Comparison of ENCODE assay signal across 16 mouse cellular contexts in the genomic region with DNA sequence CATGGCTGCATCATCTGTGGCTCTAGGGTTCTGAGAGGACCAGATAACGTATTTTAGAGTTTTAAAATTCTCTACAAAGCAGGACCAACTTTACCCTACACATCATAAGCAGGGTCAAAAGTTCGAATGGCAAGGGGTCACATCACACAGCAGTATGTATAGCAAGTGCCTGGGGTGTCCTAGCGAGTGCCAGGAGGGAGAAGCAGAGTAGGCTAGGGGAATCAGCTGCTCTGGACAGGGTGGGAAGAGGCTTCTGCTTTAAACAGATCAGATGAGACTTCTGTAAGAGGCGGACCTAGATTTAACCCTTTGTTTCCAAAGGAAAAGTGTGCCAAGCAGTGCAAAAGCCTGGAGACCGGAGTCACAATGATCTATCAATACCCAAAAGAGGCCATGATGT.
DNase-seq lines count a peak whose midpoint lies in the region; ATAC-seq and TF ChIP-seq lines count a peak whose summit lies in the region.
"Had no signal": no experiment of that assay in that cellular context is flagged by ENCODE, and none has a peak within 500 bp of the region (broad histone marks: within the 10 kb centered on the region; RNA-seq: fewer than 3 reads in every experiment).

No protein-coding gene starts in this region.

- H3K27ac ChIP-seq in hindbrain, embryonic 12.5 days: 0 out of 2 replicates have a peak overlapping the region, but pooled peaks have one; percentile 17
- no peak overlapping the region for H3K27ac ChIP-seq in hindbrain, postnatal 0 days
- no peak overlapping the region for H3K27ac ChIP-seq in neural tube, embryonic 15.5 days (replicated peaks)
- H3K27ac ChIP-seq: embryonic facial prominence, embryonic 13.5 days; forebrain, embryonic 13.5 days; gastrocnemius, adult 2 months; heart, embryonic 15.5 days had no signal

- ATAC-seq in hindbrain, embryonic 12.5 days (ENCODE audit: low FRiP score): 0 out of 2 replicates have a peak, but pooled peaks have one; percentile 44
- no peak for ATAC-seq in hindbrain, postnatal 0 days
- peak; percentile 58; the same call in 1 of the 2 replicates for ATAC-seq in neural tube, embryonic 15.5 days (ENCODE audit: low FRiP score)

- H3K27me3 ChIP-seq in hindbrain, embryonic 12.5 days: no peaks in the 10 kb centered on the region
- H3K27me3 ChIP-seq in hindbrain, postnatal 0 days (ENCODE audit: insufficient read depth, low read length): no peaks in the 10 kb centered on the region
- no peaks in the 10 kb centered on the region for H3K27me3 ChIP-seq in neural tube, embryonic 15.5 days (replicated peaks)
- H3K27me3 ChIP-seq: embryonic facial prominence, embryonic 13.5 days; forebrain, embryonic 13.5 days; heart, embryonic 15.5 days; hindbrain, embryonic 15.5 days had no signal

- TF ChIP-seq CTCF in hindbrain, postnatal 0 days (IDR thresholded peaks at IDR 0.05; ENCODE audit: low read depth): no peak

- no peak overlapping the region for H3K4me2 ChIP-seq in hindbrain, embryonic 12.5 days (replicated peaks)
- H3K4me2 ChIP-seq in hindbrain, postnatal 0 days (ENCODE audit: low read depth, low read length): no peak overlapping the region
- H3K4me2 ChIP-seq in neural tube, embryonic 15.5 days: no peak overlapping the region
- H3K4me2 ChIP-seq: embryonic facial prominence, embryonic 13.5 days; forebrain, embryonic 13.5 days; heart, embryonic 11.5 days; heart, embryonic 15.5 days; hindbrain, embryonic 15.5 days had no signal

- no peaks in the 10 kb centered on the region for H3K9me3 ChIP-seq in hindbrain, embryonic 12.5 days (replicated peaks)
- H3K9me3 ChIP-seq in hindbrain, postnatal 0 days (ENCODE audit: low read length): no peaks in the 10 kb centered on the region
- H3K9me3 ChIP-seq in neural tube, embryonic 15.5 days (replicated peaks): no peaks in the 10 kb centered on the region
- H3K9me3 ChIP-seq: embryonic facial prominence, embryonic 13.5 days; forebrain, embryonic 13.5 days; heart, embryonic 15.5 days; hindbrain, embryonic 15.5 days had no signal

- no peak overlapping the region for H3K9ac ChIP-seq in hindbrain, embryonic 12.5 days
- no peak overlapping the region for H3K9ac ChIP-seq in hindbrain, postnatal 0 days (replicated peaks; ENCODE audit: low read length)
- H3K9ac ChIP-seq in neural tube, embryonic 15.5 days (replicated peaks): no peak overlapping the region
- H3K9ac ChIP-seq: embryonic facial prominence, embryonic 13.5 days; forebrain, embryonic 13.5 days; heart, embryonic 15.5 days; hindbrain, embryonic 15.5 days had no signal

- H3K4me3 ChIP-seq in hindbrain, embryonic 12.5 days: no peak overlapping the region
- H3K4me3 ChIP-seq in hindbrain, postnatal 0 days (ENCODE audit: low read length): no peak overlapping the region
- no peak overlapping the region for H3K4me3 ChIP-seq in neural tube, embryonic 15.5 days (replicated peaks)
- H3K4me3 ChIP-seq: embryonic facial prominence, embryonic 13.5 days; forebrain, embryonic 13.5 days; gastrocnemius, adult 2 months; heart, embryonic 15.5 days; hindbrain, embryonic 15.5 days had no signal

- WGBS in hindbrain, embryonic 12.5 days: 57% methylated on average over 5 of the region's 5 CpGs
- 47% methylated on average over 5 of the region's 5 CpGs for WGBS in hindbrain, postnatal 0 days
- 61% methylated on average over 5 of the region's 5 CpGs for WGBS in neural tube, embryonic 15.5 days

- peak; percentile 50 for DNase-seq in heart, adult 11 months
- no peak for DNase-seq in heart, adult 18-20 months
- DNase-seq in hindbrain, postnatal 0 days (ENCODE audit: low spot score): no peak
- no peak for DNase-seq in neural tube, embryonic 10.5 days (ENCODE audit: extremely low spot score, low spot score)
- DNase-seq: adrenal gland, adult 2 months; adrenal gland, postnatal 25 days; gastrocnemius, adult 2 months; gastrocnemius, postnatal 25 days; kidney, adult 11 months had no signal

- peaks cover 29% of the 10 kb centered on the region for H3K4me1 ChIP-seq in hindbrain, embryonic 12.5 days
- H3K4me1 ChIP-seq in hindbrain, postnatal 0 days (ENCODE audit: insufficient read depth, low read length): peaks cover 19% of the 10 kb centered on the region
- H3K4me1 ChIP-seq in neural tube, embryonic 15.5 days: peaks cover 24% of the 10 kb centered on the region
- H3K4me1 ChIP-seq: embryonic facial prominence, embryonic 13.5 days; heart, embryonic 15.5 days had no signal

- H3K36me3 ChIP-seq in hindbrain, embryonic 12.5 days: peaks cover 4% of the 10 kb centered on the region; the same call in 1 of the 2 replicates
- peaks cover 6% of the 10 kb centered on the region; the same call in 1 of the 2 replicates for H3K36me3 ChIP-seq in hindbrain, postnatal 0 days (ENCODE audit: insufficient read depth, low read length)
- H3K36me3 ChIP-seq in neural tube, embryonic 15.5 days: peaks cover 5% of the 10 kb centered on the region; the same call in 1 of the 2 replicates
- H3K36me3 ChIP-seq: embryonic facial prominence, embryonic 13.5 days; heart, embryonic 15.5 days; hindbrain, embryonic 15.5 days had no signal
